Mouse (Mus musculus): ENCODE measurements around the gene Nfib. TPM values are rescaled to one million over a fixed set of nuclear protein-coding genes. Genes with fewer than 3 reads are reported as not detected.

The Nfib gene
- polyA plus RNA-seq, 1 experiment from 2014 or later = 58.4 TPM

GRCm38 (mm10) chr4:82604501-82604900 is 101.0 kb downstream of the Nfib start:
- H3K4me2 ChIP-seq (replicated peaks) = no peak overlapping the region
- ATAC-seq = 0 out of 2 replicates have a peak, but pooled peaks have one; percentile 43
- 0 out of 2 replicates have a peak, but pooled peaks cover 14% of the 10 kb centered on the region for H3K4me1 ChIP-seq (replicated peaks)
- H3K27ac ChIP-seq = no peak overlapping the region
- 74% methylated on average over 4 of the region's 4 CpGs for WGBS
- H3K36me3 ChIP-seq = no peaks in the 10 kb centered on the region
- H3K9ac ChIP-seq (replicated peaks) = no peak overlapping the region
- H3K27me3 ChIP-seq = no peaks in the 10 kb centered on the region
- no peaks in the 10 kb centered on the region for H3K9me3 ChIP-seq
- no peak overlapping the region for H3K4me3 ChIP-seq (replicated peaks)

- no peaks in the 10 kb centered on the region for H3K36me3 ChIP-seq
- H3K4me3 ChIP-seq (replicated peaks) = no peak overlapping the region
- no peak overlapping the region for H3K4me2 ChIP-seq (replicated peaks)
- H3K9ac ChIP-seq (replicated peaks) = no peak overlapping the region
- ATAC-seq = no peak
- no peaks in the 10 kb centered on the region for H3K27me3 ChIP-seq
- H3K27ac ChIP-seq = no peak overlapping the region
- H3K9me3 ChIP-seq = no peaks in the 10 kb centered on the region
- peaks cover 11% of the 10 kb centered on the region; the same call in 1 of the 2 replicates for H3K4me1 ChIP-seq (replicated peaks)
- 78% methylated on average over 1 of the region's 1 CpGs for WGBS
Measured at GRCm38 (mm10) chr4:82600636-82601035, 104.9 kb downstream of the Nfib start.

DNA sequence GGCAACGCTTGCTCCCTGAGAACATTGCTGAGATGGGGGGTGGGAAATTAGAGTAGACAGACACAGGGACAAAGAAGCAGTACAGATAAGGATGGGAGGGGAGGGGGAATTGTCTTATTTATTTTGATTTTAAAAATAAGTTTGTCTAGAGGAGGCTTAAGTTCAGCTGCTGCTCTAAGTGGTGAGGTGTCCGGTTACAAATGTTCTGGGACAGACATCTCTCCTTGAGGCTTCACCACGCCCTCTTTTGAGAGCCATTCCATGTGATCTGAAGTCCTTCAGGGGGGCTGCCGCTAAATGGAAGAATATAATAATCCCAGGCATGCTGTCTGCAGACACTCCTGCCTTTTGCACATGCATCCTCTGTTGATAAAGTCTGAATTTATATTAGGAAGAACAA is 107.1 kb downstream of the Nfib start:
- H3K9ac ChIP-seq (replicated peaks) = no peak overlapping the region
- H3K27ac ChIP-seq = no peak overlapping the region
- WGBS = 74% methylated on average over 4 of the region's 4 CpGs
- no peak overlapping the region for H3K4me3 ChIP-seq (replicated peaks)
- H3K27me3 ChIP-seq = no peaks in the 10 kb centered on the region
- no peak overlapping the region for H3K4me2 ChIP-seq (replicated peaks)
- no peaks in the 10 kb centered on the region for H3K36me3 ChIP-seq
- no peaks in the 10 kb centered on the region; the same call in 1 of the 2 replicates for H3K4me1 ChIP-seq (replicated peaks)
- no peak for ATAC-seq
- no peaks in the 10 kb centered on the region for H3K9me3 ChIP-seq

DNA sequence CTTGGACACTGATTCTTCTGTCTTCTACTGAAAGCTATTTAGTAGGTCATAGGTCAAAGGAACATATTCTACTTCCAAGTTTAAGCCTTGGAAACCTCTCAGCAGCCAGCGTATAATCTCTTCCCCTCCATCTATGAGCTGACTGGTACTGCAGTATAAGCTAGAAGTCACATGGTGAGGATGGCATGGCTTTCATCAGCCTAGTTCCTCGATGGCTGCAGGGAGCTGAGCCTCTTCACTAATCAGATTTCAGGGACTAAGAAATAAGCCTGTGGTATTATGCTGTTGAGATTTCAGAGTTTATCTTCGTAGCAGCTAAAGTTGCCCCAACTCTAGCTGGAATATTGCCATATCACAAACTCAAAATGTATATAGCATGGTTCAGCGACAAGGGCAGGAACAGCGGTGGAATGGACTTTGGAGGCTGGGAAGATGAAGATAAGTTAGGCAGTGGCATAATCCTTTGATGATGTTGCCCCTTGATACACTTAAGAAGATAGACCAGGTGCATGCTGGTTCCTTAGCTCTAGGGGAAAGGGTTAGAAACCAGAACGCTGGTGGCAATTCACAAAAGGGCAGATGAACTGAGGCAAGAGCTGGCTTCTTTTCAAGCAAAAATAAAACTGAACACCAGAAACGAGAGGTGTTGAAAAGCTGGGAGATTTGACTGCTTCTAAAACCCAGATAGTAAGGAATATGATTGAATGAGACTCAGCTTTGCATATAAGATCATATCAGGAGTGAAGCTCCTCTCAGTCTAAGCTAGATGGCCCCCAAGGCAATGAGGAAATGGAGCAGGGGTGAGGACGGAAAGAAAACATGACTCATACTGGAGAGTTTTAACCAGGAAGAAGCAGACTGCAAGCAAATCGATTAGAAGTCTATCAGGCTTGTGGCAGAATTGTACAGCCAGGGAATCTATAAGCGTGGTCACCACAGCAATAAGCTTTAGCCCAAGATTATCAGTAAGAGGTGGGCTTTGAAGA is 111.6 kb downstream of the Nfib start:
- no peak overlapping the region for H3K27ac ChIP-seq
- WGBS = 68% methylated on average over 10 of the region's 10 CpGs
- no peaks in the 10 kb centered on the region for H3K27me3 ChIP-seq
- no peaks in the 10 kb centered on the region for H3K9me3 ChIP-seq
- no peak overlapping the region for H3K4me3 ChIP-seq (replicated peaks)
- no peaks in the 10 kb centered on the region for H3K36me3 ChIP-seq
- H3K4me1 ChIP-seq (replicated peaks) = peaks cover 13% of the 10 kb centered on the region
- no peak overlapping the region for H3K9ac ChIP-seq (replicated peaks)
- ATAC-seq = no peak
- no peak overlapping the region for H3K4me2 ChIP-seq (replicated peaks)

DNA sequence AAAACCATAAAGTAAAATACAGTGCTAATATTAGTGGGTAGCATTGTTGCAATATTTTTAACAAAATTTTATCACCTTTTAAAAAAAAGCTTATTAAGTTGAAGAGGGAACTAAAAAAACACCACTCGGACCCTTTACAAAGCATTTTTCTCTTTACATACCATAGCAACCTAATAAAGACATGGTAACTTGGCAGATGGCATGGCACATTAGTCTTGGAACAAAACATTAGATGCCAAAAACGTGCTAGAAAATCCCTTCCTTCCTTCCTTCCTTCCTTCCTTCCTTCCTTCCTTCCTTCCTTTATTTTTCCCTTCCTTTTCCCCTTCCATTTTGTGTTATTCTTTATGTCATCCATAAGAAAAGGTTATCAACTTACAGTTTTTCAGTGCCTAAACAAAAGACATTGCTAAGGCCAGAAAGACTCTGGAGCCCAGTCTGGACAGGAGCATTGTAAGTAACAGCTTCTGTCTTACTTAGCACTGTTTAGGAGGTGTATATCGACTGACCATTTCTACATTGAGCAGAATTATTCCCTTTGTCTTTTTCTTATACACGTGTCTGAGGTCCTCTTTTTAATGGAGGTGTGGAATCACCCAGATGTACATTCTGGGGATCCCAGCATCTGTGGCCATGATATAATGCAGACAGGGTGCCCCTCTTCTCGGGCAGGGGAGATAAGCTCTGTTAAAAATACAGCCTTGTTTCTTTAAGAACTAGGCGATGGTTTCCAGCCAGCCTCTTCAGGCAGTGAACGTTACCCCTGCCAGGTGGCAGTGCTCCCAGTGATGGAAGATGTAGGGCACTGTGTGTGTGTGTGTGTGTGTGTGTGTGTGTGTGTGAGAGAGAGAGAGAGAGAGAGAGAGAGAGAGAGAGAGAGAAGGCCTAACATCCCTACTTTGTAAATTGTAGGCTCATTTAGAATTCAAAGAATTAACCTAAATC is 113.2 kb downstream of the Nfib start:
- Histone ChIP-seq H3K36me3 (no peaks in the 10 kb centered on the region), H3K27me3 (no peaks in the 10 kb centered on the region), H3K4me1 (replicated peaks) (peaks cover 17% of the 10 kb centered on the region), H3K4me3 (replicated peaks) (no peak overlapping the region), H3K9ac (replicated peaks) (no peak overlapping the region), H3K27ac (no peak overlapping the region), H3K9me3 (no peaks in the 10 kb centered on the region), H3K4me2 (replicated peaks) (no peak overlapping the region)
- WGBS = 36% methylated on average over 7 of the region's 7 CpGs
- ATAC-seq = 0 out of 2 replicates have a peak, but pooled peaks have one; percentile 34

DNA sequence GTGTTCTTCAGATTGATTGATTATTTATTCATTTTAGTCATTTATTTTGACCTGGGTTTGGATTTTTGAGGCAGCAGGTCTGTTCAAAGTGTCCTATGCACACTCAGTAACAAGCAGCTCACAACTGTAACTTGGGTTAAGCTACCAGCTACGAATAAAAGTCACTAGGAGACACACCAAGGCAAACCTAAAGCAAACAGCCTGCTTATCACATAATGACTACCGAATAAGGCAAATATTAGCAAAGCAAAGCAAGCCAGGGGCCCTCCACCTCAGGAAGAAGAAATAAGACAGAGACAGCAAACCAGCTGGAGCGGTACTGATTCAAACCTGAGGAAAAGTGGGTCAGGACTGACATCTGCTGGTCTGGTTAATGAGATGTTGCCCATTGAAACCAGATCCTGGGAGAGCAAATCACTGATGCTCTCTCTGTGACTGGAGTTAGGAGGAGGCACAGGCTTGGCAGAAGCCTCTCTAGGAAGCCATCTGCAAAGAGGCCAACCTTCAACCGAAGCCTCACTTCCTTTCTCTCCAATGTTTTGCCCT is 116.1 kb downstream of the Nfib start:
- H3K4me1 ChIP-seq (replicated peaks) = peaks cover 28% of the 10 kb centered on the region
- WGBS = 37% methylated on average over 4 of the region's 4 CpGs
- no peak overlapping the region for H3K9ac ChIP-seq (replicated peaks)
- ATAC-seq = peak; percentile 73
- no peak overlapping the region for H3K4me2 ChIP-seq (replicated peaks)
- H3K4me3 ChIP-seq (replicated peaks) = no peak overlapping the region
- H3K27me3 ChIP-seq = no peaks in the 10 kb centered on the region
- no peaks in the 10 kb centered on the region for H3K36me3 ChIP-seq
- no peaks in the 10 kb centered on the region for H3K9me3 ChIP-seq
- no peak overlapping the region for H3K27ac ChIP-seq

GRCm38 (mm10) chr4:82588718-82589117 is 116.8 kb downstream of the Nfib start:
- no peak overlapping the region for H3K27ac ChIP-seq
- H3K4me3 ChIP-seq (replicated peaks) = no peak overlapping the region
- no peak overlapping the region for H3K4me2 ChIP-seq (replicated peaks)
- H3K27me3 ChIP-seq = no peaks in the 10 kb centered on the region
- H3K4me1 ChIP-seq (replicated peaks) = peaks cover 31% of the 10 kb centered on the region
- no peaks in the 10 kb centered on the region for H3K36me3 ChIP-seq
- no peak overlapping the region for H3K9ac ChIP-seq (replicated peaks)
- no peak for ATAC-seq
- no peaks in the 10 kb centered on the region for H3K9me3 ChIP-seq
- 66% methylated on average over 5 of the region's 5 CpGs for WGBS

GRCm38 (mm10) chr4:82587146-82587870 is 118.2 kb downstream of the Nfib start:
- H3K27ac ChIP-seq = 0 out of 2 replicates have a peak overlapping the region, but pooled peaks have one; percentile 10

DNA sequence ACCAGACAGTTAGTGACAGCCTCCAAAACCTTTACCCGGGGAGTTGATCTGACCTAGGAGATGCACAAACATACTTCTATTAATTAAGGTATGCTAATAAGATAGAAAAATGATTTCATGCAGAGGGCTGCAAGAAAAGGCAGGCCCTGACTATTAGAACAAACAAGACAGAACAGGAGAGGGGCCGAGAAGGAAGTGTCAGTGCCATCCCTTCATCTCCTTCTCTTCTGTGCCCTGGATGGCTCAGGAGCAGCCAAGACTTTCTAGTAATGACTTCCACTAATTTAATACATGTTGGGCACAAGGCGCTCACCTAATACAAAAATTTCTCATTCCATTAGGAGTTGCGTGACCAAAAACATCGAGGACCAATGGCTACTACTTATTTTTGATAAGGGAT is 118.9 kb downstream of the Nfib start:
- Histone ChIP-seq H3K36me3 (no peaks in the 10 kb centered on the region), H3K9ac (replicated peaks) (no peak overlapping the region), H3K4me3 (replicated peaks) (no peak overlapping the region), H3K9me3 (no peaks in the 10 kb centered on the region), H3K4me1 (replicated peaks) (peaks cover 26% of the 10 kb centered on the region), H3K27me3 (no peaks in the 10 kb centered on the region), H3K4me2 (replicated peaks) (no peak overlapping the region), H3K27ac (no peak overlapping the region)
- ATAC-seq = no peak
- WGBS = 82% methylated on average over 5 of the region's 5 CpGs

More at GRCm38 (mm10) chr4:82587146-82587870, 118.2 kb downstream of the Nfib start:
- H3K9ac ChIP-seq (replicated peaks) = no peak overlapping the region
- no peak for ATAC-seq
- no peaks in the 10 kb centered on the region for H3K9me3 ChIP-seq
- peaks cover 26% of the 10 kb centered on the region for H3K4me1 ChIP-seq (replicated peaks)
- H3K27me3 ChIP-seq = no peaks in the 10 kb centered on the region
- H3K4me3 ChIP-seq (replicated peaks) = no peak overlapping the region
- no peaks in the 10 kb centered on the region for H3K36me3 ChIP-seq
- 53% methylated on average over 16 of the region's 16 CpGs for WGBS
- H3K4me2 ChIP-seq (replicated peaks) = no peak overlapping the region

DNA sequence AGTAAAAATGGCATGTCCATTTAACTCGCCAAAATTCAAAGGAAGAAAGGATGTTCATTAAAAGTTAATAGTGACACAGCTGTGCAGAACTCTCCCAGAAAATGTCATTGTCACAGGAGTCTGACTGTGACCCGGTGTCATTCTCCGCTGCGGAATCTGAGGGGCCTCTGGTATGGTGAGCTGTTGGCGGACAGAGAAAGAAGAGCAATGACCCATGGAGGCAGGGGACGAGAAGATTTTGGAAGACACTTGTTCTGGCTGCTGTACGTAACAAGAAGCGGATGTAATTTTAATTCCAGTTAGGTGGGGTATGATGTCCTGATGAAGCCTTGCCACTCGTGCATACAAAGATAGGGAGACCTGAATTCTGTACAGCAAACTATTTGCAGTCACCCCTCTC is 120.0 kb downstream of the Nfib start:
- 32% methylated on average over 9 of the region's 9 CpGs for WGBS
- Histone ChIP-seq H3K36me3 (no peaks in the 10 kb centered on the region), H3K4me1 (replicated peaks) (peaks cover 26% of the 10 kb centered on the region), H3K9me3 (no peaks in the 10 kb centered on the region), H3K4me3 (replicated peaks) (no peak overlapping the region), H3K9ac (replicated peaks) (no peak overlapping the region), H3K27ac (no peak overlapping the region), H3K27me3 (no peaks in the 10 kb centered on the region), H3K4me2 (replicated peaks) (no peak overlapping the region)
- no peak for ATAC-seq

DNA sequence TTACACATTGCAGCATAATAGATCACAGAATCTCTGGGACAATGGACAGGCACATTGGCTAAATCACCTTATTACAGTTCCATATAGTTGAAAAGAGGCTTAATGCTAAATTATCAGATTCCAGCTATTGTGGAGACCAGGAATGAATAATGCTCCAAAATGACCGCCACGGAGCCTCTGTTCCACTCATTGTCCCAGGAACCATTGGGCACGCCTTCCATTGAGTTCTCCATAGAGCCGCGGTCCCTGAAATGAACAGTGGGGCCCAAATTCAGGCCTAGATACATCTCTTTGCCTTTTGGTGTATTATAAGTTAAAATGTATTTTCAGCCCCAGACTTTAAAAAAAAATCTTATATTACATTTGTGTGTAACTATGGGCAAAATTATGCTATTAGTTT is 120.5 kb downstream of the Nfib start:
- no peaks in the 10 kb centered on the region for H3K9me3 ChIP-seq
- peaks cover 26% of the 10 kb centered on the region for H3K4me1 ChIP-seq (replicated peaks)
- no peak for ATAC-seq
- no peaks in the 10 kb centered on the region for H3K36me3 ChIP-seq
- H3K27me3 ChIP-seq = no peaks in the 10 kb centered on the region
- H3K4me3 ChIP-seq (replicated peaks) = no peak overlapping the region
- H3K9ac ChIP-seq (replicated peaks) = no peak overlapping the region
- 43% methylated on average over 5 of the region's 5 CpGs for WGBS
- H3K4me2 ChIP-seq (replicated peaks) = no peak overlapping the region
- H3K27ac ChIP-seq = 0 out of 2 replicates have a peak overlapping the region, but pooled peaks have one; percentile 12
